Mouse (Mus musculus) kidney, embryonic 16.5 days (tissue): ENCODE results near the gene Carmil1. TPM values are rescaled to one million over a fixed set of nuclear protein-coding genes. Genes with fewer than 3 reads are reported as not detected.
"Not testable (repeated sequence)": the region's sequence is repeated elsewhere in the genome, so short reads cannot be mapped to it uniquely, and the experiment has no call there.

ENCODE experiments used
- ATAC-seq: fragments of 200-750 bp; cut with Nextera tagmentation; 2 replicates; pipeline ENCODE4 v1.8.0; 2017; ENCODE audit warnings: moderate TSS enrichment; ENCODE audit not compliant: low FRiP score, low TSS enrichment
- H3K27ac ChIP-seq: fragments of 300-500 bp; sonication (generic); 2 replicates; pipeline ENCODE4 v1.5.1; 2014; ENCODE audit warnings: low read length
- H3K27me3 ChIP-seq: fragments of 300-500 bp; sonication (generic); 2 replicates; pipeline ENCODE4 v1.6.1; 2014; ENCODE audit warnings: low read length, control low read depth, mixed read lengths; ENCODE audit not compliant: insufficient read depth
- H3K36me3 ChIP-seq: fragments of 300-500 bp; sonication (generic); 2 replicates; pipeline ENCODE4 v1.6.1; 2014; ENCODE audit warnings: low read length, control low read depth, mixed read lengths; ENCODE audit not compliant: insufficient read depth
- H3K4me1 ChIP-seq: fragments of 300-500 bp; sonication (generic); 2 replicates; pipeline ENCODE4 v1.6.1; 2014; ENCODE audit warnings: low read length, control low read depth, mixed read lengths; ENCODE audit not compliant: insufficient read depth
- H3K4me2 ChIP-seq: fragments of 300-500 bp; sonication (generic); replicated peaks from 2 replicates; pipeline ENCODE4 v1.6.1; 2014; ENCODE audit warnings: low read depth, low read length
- H3K4me3 ChIP-seq: fragments of 300-500 bp; sonication (generic); 2 replicates; pipeline ENCODE4 v1.5.1; 2014; ENCODE audit warnings: mild to moderate bottlenecking, low read length
- H3K9ac ChIP-seq: fragments of 300-500 bp; sonication (generic); replicated peaks from 2 replicates; pipeline ENCODE4 v1.6.1; 2014; ENCODE audit warnings: low read length
- H3K9me3 ChIP-seq: fragments of 300-500 bp; sonication (generic); 2 replicates; pipeline ENCODE4 v1.6.1; 2016; ENCODE audit warnings: low read length, control low read depth
- WGBS: fragments of 180-500 bp; shearing (Covaris S2); extraction: QIAGEN DNeasy Blood & Tissue Kit; methylation state at CpG from one replicate; pipeline ENCODE4 v1.1.7; 2014; 5-methylcytosine and 5-hydroxymethylcytosine counted together
- polyA plus RNA-seq: library from polyadenylated mRNA; unstranded; fragments of >200 nt; fragmentation: Nextera tagmentation; extraction: Ambion mirVana; gene quantifications from 2 replicates; pipeline ENCODE4 v1.2.1, GENCODE M21; 2015

Gene Carmil1
- polyA plus RNA-seq, 1 experiment from 2014 or later = 52.5 TPM

DNA sequence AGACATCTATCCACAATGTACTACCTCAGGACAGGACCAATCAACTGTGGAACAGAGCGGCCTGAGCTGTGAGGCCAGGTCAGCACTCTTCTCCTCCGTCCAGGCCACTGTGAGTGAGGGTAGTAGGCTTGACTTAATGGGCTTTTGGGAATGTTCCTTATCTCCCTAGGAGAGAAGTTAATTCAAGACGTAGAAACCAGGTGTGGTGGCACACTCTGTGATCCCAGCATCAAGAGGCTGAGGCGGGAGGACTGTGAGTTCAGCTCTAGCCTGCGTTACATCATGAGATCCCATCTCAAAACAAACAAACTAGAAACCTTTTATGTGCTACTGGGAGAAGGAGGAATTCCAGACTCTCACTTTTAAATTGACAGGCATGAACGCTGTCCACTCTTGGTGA is 154.7 kb downstream of the Carmil1 start:
- no peaks in the 10 kb centered on the region for H3K9me3 ChIP-seq
- H3K36me3 ChIP-seq = 0 out of 2 replicates have a peak, but pooled peaks cover 2% of the 10 kb centered on the region
- H3K4me3 ChIP-seq = no peak overlapping the region
- no peak overlapping the region for H3K4me2 ChIP-seq
- H3K9ac ChIP-seq = no peak overlapping the region
- 51% methylated on average over 6 of the region's 6 CpGs for WGBS
- no peak overlapping the region for H3K27ac ChIP-seq
- H3K4me1 ChIP-seq = no peaks in the 10 kb centered on the region
- H3K27me3 ChIP-seq = no peaks in the 10 kb centered on the region
- ATAC-seq = no peak

DNA sequence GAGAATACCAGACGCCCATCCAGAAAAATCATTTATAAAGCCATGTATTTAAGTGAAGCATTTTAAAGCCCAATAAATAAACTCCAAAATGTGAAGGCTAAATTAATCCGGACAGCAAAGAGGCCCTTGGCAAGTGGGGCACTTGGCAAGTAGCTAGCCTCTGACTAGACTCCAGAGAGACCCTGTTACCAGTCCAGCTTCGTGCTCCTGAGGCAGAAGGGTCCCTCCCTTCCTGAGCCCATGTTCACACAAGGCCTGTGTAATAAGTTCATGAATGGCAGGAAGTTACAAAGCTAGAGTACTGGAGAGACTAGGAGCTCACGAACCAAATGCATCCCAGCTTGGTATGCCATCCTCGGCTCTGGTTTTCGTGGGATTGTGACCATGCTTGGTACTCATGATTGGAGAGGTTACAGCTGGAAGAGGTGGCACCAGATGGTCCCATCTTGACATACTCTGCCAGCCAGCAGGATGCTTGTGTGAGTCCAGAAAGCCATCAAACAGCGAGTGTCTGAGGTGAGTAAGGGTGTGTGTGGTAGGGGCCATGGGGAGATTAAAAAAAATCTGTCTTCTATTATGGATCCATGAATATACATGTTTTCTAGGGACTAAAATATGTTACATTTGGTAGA is 163.3 kb downstream of the Carmil1 start:
- ATAC-seq = no peak
- H3K4me2 ChIP-seq = no peak overlapping the region
- H3K4me1 ChIP-seq = no peaks in the 10 kb centered on the region
- H3K9ac ChIP-seq = no peak overlapping the region
- H3K4me3 ChIP-seq = no peak overlapping the region
- H3K36me3 ChIP-seq = peaks cover 9% of the 10 kb centered on the region
- no peak overlapping the region for H3K27ac ChIP-seq
- no peaks in the 10 kb centered on the region for H3K27me3 ChIP-seq
- H3K9me3 ChIP-seq = no peaks in the 10 kb centered on the region
- WGBS = 84% methylated on average over 7 of the region's 7 CpGs

- Histone ChIP-seq H3K27ac (no peak overlapping the region), H3K9ac (no peak overlapping the region), H3K27me3 (no peaks in the 10 kb centered on the region), H3K9me3 (no peaks in the 10 kb centered on the region), H3K4me3 (no peak overlapping the region), H3K4me2 (no peak overlapping the region), H3K4me1 (no peaks in the 10 kb centered on the region), H3K36me3 (0 out of 2 replicates have a peak, but pooled peaks cover 7% of the 10 kb centered on the region)
- WGBS = 75% methylated on average over 9 of the region's 9 CpGs
- ATAC-seq = peak; percentile 82
Observed at GRCm38 (mm10) chr13:24112689-24113348, 167.8 kb downstream of the Carmil1 start.

GRCm38 (mm10) chr13:24110329-24110728 is 170.3 kb downstream of the Carmil1 start:
- 0 out of 2 replicates have a peak, but pooled peaks cover 15% of the 10 kb centered on the region for H3K36me3 ChIP-seq
- no peak overlapping the region for H3K4me2 ChIP-seq
- no peak overlapping the region for H3K9ac ChIP-seq
- no peak overlapping the region for H3K27ac ChIP-seq
- WGBS = 94% methylated on average over 7 of the region's 7 CpGs
- no peaks in the 10 kb centered on the region for H3K4me1 ChIP-seq
- no peak for ATAC-seq
- H3K27me3 ChIP-seq = no peaks in the 10 kb centered on the region
- H3K4me3 ChIP-seq = no peak overlapping the region
- H3K9me3 ChIP-seq = no peaks in the 10 kb centered on the region

- no peak overlapping the region for H3K4me3 ChIP-seq
- no peak for ATAC-seq
- WGBS = 31% methylated on average over 7 of the region's 7 CpGs
- no peak overlapping the region for H3K9ac ChIP-seq
- 0 out of 2 replicates have a peak, but pooled peaks cover 16% of the 10 kb centered on the region for H3K36me3 ChIP-seq
- no peaks in the 10 kb centered on the region for H3K9me3 ChIP-seq
- no peak overlapping the region for H3K4me2 ChIP-seq
- H3K27me3 ChIP-seq = no peaks in the 10 kb centered on the region
- no peak overlapping the region for H3K27ac ChIP-seq
- H3K4me1 ChIP-seq = no peaks in the 10 kb centered on the region
Observed at GRCm38 (mm10) chr13:24108282-24108681, 172.3 kb downstream of the Carmil1 start.

GRCm38 (mm10) chr13:24107058-24107457 is 173.5 kb downstream of the Carmil1 start:
- no peaks in the 10 kb centered on the region for H3K27me3 ChIP-seq
- H3K36me3 ChIP-seq = 0 out of 2 replicates have a peak, but pooled peaks cover 16% of the 10 kb centered on the region
- no peaks in the 10 kb centered on the region for H3K4me1 ChIP-seq
- 82% methylated on average over 3 of the region's 3 CpGs for WGBS
- H3K4me3 ChIP-seq = no peak overlapping the region
- no peak overlapping the region for H3K4me2 ChIP-seq
- H3K9ac ChIP-seq = no peak overlapping the region
- no peak for ATAC-seq
- H3K9me3 ChIP-seq = no peaks in the 10 kb centered on the region
- H3K27ac ChIP-seq = no peak overlapping the region

- H3K27me3 ChIP-seq = no peaks in the 10 kb centered on the region
- H3K4me3 ChIP-seq = no peak overlapping the region
- 74% methylated on average over 5 of the region's 5 CpGs for WGBS
- H3K4me1 ChIP-seq = no peaks in the 10 kb centered on the region
- H3K9me3 ChIP-seq = no peaks in the 10 kb centered on the region
- H3K27ac ChIP-seq = no peak overlapping the region
- no peak overlapping the region for H3K4me2 ChIP-seq
- H3K36me3 ChIP-seq = 0 out of 2 replicates have a peak, but pooled peaks cover 16% of the 10 kb centered on the region
- no peak for ATAC-seq
- H3K9ac ChIP-seq = no peak overlapping the region
Observed at GRCm38 (mm10) chr13:24105838-24106237, 174.8 kb downstream of the Carmil1 start.

DNA sequence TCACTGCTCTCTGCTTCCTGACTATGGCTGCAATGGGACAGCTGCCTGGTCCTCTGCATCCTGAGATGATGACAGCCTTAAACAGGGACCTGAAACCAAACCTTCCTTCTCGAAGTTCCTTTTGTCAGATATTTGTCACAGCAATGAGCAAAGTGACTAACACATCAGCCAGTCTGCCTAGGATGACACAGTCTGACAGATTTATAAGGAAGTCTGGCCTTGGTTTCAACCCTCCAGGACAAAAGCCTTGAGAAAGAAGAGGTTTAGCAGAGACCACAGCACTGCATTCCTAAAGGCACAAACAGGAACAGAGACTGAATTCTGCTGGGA is 175.3 kb downstream of the Carmil1 start:
- Histone ChIP-seq H3K4me1 (no peaks in the 10 kb centered on the region), H3K27me3 (no peaks in the 10 kb centered on the region), H3K27ac (no peak overlapping the region), H3K4me2 (no peak overlapping the region), H3K36me3 (0 out of 2 replicates have a peak, but pooled peaks cover 16% of the 10 kb centered on the region), H3K4me3 (no peak overlapping the region), H3K9me3 (no peaks in the 10 kb centered on the region), H3K9ac (no peak overlapping the region)
- no peak for ATAC-seq
- 29% methylated on average over 1 of the region's 1 CpGs for WGBS

DNA sequence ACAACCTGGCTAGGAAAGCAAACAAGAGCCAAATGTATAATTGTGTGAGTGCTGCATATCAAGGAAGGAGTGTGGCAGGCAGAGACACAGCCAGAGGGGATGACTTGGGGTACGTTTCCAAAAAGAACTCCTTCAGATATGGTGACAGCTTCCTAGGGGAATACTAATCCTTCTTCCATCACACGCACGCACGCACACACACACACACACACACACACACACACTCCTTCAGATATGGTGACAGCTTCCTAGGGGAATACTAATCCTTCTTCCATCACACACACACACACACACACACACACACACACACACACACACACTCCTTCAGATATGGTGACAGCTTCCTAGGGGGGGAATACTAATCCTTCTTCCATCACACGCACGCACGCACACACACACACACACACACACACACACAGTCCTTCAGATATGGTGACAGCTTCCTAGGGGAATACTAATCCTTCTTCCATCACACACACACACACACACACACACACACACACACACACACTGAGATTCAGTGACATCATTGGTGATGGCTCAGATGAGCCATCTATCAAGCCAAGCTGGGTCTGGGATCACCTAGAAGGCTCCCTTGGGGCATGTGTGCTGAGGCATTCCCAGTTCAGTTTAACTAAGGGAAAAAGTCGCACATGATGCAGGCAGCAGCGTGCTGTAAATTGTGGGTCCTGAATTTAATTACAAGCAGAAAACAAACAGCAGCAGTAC is 175.8 kb downstream of the Carmil1 start:
- 0 out of 2 replicates have a peak, but pooled peaks cover 16% of the 10 kb centered on the region for H3K36me3 ChIP-seq
- not testable (repeated sequence) for H3K4me1 ChIP-seq, ATAC-seq, H3K9ac ChIP-seq, H3K27ac ChIP-seq, H3K4me3 ChIP-seq, H3K4me2 ChIP-seq, H3K27me3 ChIP-seq, H3K9me3 ChIP-seq
- 73% methylated on average over 9 of the region's 9 CpGs for WGBS

- WGBS = 46% methylated on average over 4 of the region's 4 CpGs
- no peaks in the 10 kb centered on the region for H3K27me3 ChIP-seq
- no peak overlapping the region for H3K4me2 ChIP-seq
- no peak overlapping the region for H3K27ac ChIP-seq
- H3K36me3 ChIP-seq = 0 out of 2 replicates have a peak, but pooled peaks cover 14% of the 10 kb centered on the region
- H3K9me3 ChIP-seq = no peaks in the 10 kb centered on the region
- H3K4me1 ChIP-seq = no peaks in the 10 kb centered on the region
- H3K9ac ChIP-seq = no peak overlapping the region
- ATAC-seq = no peak
- no peak overlapping the region for H3K4me3 ChIP-seq
Observed at GRCm38 (mm10) chr13:24104016-24104415, 176.6 kb downstream of the Carmil1 start.
